Mouse (Mus musculus): ENCODE measurements around the gene Reg4.

Gene Reg4

DNA sequence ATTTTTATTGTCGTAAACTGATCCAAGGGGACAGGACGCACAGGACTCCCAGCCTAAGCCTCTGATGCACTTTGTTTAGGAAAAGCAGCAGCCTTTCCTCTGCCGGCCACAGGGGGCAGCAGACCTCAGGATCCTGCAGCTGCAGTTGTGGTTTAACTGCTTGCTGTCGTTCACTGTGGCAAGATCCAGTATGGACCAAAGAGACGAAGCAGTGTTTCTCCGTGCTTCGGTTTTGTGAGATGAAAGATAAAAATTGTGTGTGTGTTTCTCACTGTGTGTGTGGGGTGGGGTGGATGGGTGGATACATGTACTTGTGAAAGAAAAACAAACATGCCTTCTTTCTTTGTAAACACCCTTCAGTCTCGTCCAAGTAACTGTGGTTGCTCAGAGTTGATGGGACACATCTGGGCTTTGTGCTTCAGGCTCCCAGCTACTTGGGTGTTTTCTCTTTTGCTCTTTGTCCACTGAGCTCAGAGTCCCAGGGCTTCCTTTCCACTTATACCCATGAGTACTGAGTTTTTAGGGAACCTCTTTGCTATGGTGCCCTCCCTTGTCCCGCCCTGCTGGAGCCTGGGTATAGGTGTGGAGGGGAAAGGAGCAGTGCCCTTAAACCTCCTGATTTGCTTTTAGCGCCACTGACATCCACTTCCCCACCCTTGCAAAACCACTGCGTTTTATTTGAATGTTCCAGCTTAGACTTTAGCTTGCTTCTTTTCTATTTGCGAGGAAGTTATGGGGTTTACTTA is 59.1 kb downstream of the Reg4 start:
- peak; percentile 18 to 32 for DNase-seq (ENCODE audit: low spot score in 2 of 2)

DNA sequence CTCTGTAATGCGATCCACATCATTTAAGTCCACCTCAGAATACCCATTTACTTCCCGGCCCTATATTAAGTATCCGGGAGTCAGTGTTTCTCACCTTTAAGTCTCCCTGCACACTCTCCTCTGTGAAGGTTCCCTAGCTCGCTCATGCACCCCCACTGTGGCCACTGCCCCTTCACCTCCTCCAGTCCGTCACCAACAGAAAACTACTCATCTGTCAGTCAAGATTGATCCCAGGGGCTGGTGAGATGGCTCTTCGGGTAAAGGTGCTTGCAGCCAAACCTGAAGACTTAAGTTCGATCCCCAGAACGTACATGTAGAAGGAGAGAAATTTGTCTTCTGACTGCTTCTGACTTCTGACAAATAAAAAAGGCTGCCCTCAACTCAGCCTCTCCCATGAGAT is 60.5 kb downstream of the Reg4 start:
- no peak for DNase-seq (ENCODE audit: low spot score in 2 of 2)

DNA sequence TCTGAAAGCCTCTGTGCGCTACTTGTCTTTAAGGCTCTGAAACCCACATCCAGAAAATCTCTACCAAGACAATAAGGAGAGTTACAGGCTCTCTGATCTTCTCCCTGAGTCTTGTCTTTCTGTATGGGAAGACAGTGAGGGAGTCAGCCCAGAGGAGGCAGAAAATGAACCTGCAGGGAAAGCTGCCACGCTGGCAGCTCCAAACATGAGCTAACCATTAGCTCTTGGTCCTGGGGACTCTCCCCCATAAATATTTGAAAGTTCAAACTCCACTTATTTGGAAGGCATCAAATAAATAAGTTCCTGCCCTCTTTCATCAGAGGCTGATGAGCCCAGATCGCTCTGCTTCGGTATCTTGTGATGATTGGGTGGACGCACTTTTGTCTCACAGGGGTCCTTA is 61.2 kb downstream of the Reg4 start:
- no peak for DNase-seq (ENCODE audit: low spot score in 2 of 2)
